Mouse (Mus musculus) megakaryocyte, embryonic 14.5 days (primary cell): ENCODE data around the gene Tmem25.

Experiments used
- FLI1 ChIP-seq: IDR thresholded peaks from 2 replicates; pipeline ENCODE4 v1.6.1; 2012; ENCODE audit warnings: low read length, inconsistent platforms, mixed read lengths
- GATA1 ChIP-seq: IDR thresholded peaks from 3 replicates; pipeline ENCODE4 v1.6.1; 2012; ENCODE audit warnings: mixed read lengths, low read length, inconsistent platforms, borderline replicate concordance

DNA sequence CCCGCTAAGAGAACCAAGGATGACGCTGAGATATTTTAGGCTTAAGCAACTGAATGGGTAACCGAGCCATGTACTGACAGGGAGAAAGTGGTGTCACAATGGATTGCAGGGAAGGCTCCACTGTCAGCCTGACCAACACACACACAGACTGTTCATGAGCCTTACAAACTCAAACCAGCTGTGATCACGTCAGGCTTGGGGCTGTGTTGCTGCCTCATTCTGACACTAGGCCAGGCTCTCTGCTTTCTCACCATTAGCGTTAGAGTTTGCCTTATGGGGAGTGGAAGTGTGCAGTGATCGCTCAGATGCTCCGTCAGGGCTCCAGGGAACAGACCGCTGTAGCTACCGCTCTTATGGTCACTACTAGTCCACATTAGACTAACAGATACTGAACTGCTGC, 6.3 kb downstream of the Tmem25 start:
- TF ChIP-seq FLI1 (no peak), GATA1 (no peak)
